Mouse (Mus musculus): Measurements from ENCODE around the gene Htr5a.

Htr5a gene

DNA sequence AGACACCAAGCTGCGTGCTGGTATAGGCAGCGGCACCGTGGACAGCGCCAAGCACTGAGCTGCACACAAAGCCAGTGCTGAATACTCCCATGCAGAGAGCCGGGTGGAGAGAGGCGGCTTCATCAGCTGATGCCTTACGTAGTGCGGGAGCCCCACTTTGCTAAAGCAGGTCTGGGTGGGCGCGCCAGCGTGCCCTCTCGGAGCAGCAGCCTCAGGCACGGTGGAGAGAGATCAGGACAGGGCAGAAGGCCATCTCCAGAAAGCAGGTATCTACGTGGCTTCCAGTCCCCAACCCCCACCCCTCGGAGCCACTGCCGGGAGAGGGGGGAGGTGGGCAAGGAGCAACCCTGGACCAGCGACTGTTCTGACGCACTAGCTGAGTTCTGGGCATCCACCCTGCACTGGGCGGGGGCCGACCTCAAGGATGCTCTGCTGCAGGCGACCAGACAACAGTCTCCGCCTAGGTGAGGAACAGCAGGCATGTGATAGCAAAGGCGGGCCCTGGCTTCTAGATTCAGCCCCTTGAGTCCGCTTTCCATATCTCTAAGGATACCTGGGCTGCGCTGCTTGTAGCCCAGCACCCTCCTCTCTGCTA, at the start of gene Htr5a:
TSS of gene Htr5a (plus strand) at position 449 of the 595 bp plus-strand sequence.
- DNase-seq (ENCODE audit: low read depth) = no peak

DNA sequence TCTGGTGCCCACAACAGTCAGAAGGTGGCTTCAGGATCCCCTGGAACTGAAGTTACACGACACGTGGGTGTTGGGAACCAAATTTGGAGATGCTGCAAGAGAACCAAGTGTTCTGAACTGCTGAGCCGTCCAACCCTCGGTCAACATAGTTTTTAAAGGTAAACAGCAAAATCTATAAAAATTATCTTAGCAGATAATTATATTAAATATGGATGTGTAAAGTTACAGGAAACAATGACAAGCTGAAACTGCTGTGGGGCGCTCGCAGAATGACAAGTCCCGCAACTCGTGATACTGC, 49.8 kb upstream of the Htr5a start:
- no peak for DNase-seq (ENCODE audit: low read depth)

DNA sequence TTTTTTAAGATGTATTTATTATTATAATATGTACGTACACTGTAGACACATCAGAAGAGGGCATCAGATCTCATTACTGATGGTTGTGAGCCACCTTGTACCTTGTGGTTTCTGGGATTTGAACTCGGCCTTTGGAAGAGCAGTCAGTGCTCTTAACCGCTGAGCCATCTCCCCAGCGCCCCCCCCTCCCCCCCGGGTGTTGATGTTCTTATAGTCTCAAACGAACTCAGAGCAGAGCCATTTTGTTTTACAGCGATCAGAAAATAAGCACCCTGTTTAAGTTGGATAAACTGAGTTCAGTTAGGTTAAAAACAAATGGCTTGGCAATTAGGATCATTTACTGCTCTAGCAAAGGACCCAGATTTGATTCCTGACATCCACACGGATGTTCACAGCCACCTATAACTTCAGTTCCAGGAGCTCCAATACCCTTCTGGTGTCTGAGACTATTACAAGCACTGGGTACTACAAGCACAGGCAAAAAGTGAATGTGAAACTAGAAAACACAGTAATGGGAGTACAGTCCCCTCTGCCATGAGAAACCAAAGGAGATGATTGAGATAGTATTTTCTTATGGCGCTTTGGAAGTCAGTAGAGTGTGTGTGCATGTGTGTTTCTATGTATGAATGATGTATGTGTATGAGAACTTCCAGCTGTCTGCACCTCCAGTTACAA, 49.3 kb upstream of the Htr5a start:
- no peak for DNase-seq (ENCODE audit: low read depth)

DNA sequence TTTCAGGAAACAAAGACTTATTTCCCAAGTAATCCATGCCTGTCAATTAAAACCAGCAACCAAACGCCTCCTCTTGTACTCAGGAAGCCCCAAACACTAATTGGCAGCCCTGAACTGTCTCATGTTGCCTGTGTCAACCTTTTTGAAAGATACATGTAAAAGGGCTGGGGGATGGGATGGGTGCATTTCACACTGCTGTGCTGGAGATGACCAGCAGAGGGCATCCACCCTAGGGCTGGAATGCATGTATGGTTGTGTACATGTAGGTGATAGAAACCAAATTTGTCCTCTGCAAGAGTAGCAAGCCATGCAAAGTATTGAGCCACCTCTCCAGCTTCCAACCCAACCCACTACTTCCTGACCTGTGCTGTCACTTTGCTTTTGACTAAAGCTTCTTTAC, 48.0 kb upstream of the Htr5a start:
- peak; percentile 33 for DNase-seq (ENCODE audit: low read depth)

GRCm38 (mm10) chr5:27814282-27814681, 27.7 kb upstream of the Htr5a start:
- DNase-seq (ENCODE audit: low read depth) = no peak

- DNase-seq (ENCODE audit: low read depth) = no peak
Measured at GRCm38 (mm10) chr5:27818840-27819672, 22.9 kb upstream of the Htr5a start.

DNA sequence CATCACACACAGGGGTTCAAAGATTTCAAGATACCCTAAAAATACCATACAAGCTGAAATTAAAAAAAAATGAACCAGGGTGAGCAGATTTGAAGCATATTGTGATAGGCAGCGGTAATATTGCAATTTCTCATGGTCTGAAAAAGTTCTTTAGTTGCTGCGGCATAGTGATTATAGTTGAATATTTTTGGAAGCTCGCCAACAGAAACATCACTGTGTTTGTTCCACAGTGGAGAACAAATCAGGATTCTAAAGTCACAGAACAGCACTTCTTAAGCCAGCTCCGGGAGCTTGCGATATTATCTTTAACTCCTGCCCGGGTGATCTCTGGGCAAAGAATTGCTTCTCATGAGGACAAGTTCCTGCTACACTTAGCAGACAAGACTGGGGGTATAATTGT, 20.8 kb upstream of the Htr5a start:
- DNase-seq (ENCODE audit: low read depth) = no peak

DNA sequence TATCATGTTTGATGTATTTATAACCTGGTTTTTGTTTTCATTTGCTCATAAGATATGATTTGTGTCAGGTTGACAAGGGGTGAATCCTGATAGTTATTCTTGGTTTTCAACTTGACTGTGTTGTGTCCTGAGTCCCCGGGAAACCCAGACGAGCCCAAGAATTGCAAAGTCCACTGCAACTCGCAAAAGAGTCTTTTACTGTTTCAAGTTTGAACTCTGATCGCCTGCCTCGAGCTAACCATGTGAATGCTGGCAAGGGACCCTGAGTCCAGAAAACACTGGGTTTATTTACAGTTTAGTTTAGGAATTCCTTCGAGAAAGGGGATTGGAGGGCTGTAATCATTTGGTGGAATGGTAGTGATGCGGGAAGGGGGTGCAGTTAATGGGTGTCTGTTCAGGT, 14.0 kb upstream of the Htr5a start:
- DNase-seq (ENCODE audit: low read depth) = no peak

DNA sequence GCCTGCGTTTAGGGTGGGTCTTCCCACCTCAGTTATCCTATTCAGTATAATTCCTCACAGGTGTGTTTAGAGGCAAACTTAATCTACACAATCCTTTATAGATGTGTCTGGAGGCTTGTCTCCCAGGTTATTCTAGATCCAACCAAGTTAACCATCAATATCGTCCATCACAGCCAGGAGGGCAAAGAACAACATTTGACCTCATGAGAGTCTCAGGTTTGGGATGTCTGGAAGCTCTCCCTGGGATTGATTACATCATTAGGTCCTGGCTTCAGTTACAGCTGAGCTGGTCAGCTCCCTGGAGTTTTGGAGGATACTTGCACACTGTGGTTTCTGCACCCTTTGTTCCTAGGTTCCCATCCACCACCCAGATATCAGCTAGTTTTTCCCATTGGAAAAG, 6.9 kb upstream of the Htr5a start:
- no peak for DNase-seq (ENCODE audit: low read depth)

- DNase-seq (ENCODE audit: low read depth) = no peak
Measured at GRCm38 (mm10) chr5:27838061-27838460, 3.9 kb upstream of the Htr5a start.

DNA sequence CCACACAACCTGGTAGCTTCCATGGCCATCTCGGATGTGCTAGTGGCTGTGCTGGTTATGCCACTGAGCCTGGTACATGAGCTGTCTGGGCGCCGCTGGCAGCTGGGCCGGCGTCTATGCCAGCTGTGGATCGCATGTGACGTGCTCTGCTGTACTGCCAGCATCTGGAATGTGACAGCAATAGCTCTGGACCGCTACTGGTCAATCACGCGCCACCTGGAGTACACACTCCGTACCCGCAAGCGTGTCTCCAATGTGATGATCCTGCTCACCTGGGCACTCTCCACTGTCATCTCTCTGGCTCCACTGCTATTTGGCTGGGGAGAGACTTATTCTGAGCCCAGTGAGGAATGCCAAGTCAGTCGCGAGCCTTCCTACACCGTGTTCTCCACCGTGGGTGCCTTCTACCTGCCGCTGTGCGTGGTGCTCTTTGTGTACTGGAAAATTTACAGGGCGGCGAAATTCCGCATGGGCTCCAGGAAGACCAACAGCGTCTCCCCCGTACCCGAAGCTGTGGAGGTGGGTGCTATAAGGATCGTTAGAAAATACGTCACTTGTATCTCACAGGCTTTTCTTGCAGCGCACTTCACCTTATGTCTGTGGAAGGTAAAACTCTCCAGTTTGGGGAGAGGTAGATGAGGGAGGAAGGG, 847 bp downstream of the Htr5a start:
- DNase-seq (ENCODE audit: low read depth) = no peak

DNA sequence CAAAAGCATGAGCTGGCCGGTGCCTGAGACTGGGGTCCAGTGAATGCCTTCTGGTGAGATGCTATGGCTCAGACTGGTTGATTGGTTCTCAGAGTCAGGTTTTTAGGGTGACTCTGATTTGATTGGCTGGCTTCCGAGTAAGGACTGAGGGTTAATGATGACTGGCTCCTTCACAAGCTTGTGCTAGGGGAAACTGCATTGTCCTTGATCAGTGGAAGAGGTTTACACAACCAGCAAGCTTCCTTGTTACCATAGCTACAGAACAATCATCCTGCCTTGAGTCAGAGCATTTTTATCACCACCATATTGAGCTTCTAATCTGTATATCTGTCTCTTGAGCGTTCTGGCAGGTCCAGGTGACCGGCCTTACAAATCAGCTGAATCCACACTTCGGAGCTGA, 5.0 kb downstream of the Htr5a start:
- no peak for DNase-seq (ENCODE audit: low read depth)

DNA sequence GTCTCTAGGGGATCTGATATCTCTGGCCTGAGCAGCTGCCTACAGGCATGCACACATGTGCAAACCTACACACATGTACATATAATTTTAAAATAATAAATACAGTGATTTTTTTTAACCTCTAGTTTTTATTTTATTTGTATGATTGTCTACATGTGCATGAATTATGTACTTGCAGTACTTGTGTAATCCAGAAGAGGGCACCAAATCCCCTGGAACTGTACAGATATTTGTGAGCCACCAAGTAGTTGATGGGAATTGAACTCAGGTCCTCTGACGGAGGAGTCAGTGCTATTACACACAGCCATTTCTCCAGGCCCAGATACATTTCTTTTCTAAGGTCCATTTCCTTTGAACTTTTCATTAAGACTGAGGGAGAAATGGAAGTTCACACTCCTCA, 12.3 kb downstream of the Htr5a start:
- no peak for DNase-seq (ENCODE audit: low read depth)

- no peak for DNase-seq (ENCODE audit: low read depth)
Measured at GRCm38 (mm10) chr5:27855726-27856125, 13.8 kb downstream of the Htr5a start.

DNA sequence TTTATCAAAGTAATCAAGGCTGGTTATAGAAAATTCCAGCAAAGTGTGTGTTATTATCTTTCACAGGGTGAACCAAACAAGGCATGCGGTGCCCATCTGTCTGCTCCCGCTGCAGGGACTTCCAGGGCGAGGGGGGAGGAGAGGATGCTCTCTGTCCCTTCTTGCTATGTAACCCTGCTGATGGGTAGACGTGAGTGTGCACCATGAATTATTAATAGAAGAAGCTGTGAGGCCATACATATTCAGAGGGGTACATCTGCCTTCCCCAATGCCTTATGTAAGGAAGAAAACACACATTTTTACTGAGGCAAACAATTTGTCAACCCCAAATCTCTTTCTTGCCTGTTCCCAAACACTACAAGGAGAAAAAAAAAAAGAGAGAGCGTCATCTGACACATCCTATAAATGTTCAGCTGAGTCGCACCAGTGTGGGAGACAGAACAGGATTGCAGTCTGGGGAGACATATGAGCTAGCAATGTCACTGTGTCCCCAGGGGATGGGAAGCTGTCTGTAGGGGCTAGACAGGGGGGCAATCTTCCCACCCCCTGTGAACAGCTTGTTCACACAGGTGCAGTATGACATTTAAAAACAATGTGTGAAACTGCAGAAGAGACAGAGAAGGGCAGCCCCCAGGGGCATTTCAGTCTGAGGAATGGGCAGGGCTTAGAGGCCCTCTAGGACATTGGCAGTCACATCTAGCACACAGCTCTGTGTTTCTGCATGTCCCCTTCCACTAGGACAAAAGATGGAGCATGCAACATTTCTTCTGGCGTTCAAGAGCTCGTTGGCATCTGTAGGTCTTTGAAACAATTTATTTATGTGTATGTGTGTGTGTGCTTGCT, 31.5 kb downstream of the Htr5a start:
- DNase-seq (ENCODE audit: low read depth) = no peak

- no peak for DNase-seq (ENCODE audit: low read depth)
Measured at GRCm38 (mm10) chr5:27874211-27874610, 32.3 kb downstream of the Htr5a start.

- no peak for DNase-seq (ENCODE audit: low read depth)
Measured at GRCm38 (mm10) chr5:27875341-27876105, 33.6 kb downstream of the Htr5a start.

DNA sequence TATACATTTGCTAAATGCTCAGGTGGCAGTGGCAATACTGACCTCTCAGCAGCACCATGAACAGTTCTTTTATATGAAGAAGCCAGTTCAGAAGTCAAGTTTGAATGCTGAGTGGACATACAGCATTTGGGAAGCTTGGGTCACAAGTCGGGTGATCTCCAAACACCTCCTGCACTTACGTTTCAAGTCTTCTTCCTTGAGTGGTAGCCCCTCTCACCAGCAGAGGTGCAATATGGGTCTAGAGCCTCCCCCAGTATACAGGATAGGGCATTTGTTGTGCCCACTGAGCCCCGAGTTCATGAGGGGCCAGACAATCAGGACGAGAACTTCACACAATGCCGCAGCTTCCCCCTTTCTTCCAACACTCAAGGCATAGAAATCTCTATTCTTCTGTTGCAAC, 36.4 kb downstream of the Htr5a start:
- no peak for DNase-seq (ENCODE audit: low read depth)

DNA sequence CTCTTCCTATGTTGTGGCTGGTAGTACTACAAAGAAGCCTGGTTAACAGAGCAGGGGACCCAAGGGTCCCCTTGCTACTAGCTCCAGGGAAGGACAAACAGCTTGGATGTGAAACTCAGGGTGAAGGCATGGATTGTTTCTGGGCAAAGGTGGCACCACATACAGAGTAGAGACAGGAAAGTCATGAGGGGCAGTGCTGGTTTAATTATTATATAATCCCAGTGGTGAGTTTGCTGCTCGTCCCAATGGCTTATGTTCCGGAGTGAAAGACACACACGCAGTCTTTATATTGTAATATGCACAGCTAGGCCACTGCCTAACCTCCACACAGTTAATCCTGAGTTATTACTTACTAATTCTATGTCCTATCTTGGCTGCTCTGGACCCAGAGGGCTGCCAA, 37.8 kb downstream of the Htr5a start:
- DNase-seq (ENCODE audit: low read depth) = no peak

GRCm38 (mm10) chr5:27880329-27881036, 38.5 kb downstream of the Htr5a start:
- DNase-seq (ENCODE audit: low read depth) = no peak

DNA sequence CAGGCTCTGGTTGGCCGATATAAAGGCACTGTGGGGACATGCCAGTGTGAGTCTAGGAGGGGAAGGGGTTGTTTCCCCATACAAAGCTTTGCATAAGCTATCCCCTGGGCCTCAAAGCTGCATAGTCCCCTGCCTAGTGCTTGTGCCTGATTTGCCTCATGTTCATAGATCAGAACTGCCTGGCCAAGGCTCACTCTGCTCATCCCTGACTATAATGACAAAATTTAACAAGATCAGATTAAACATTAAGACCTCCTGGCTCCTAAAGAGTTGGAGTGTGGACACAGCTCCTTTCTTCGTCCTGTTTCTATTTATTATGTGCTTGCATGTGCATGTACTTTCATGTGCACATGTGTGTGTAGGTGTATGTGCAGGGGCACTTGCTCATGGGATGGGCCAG, 39.3 kb downstream of the Htr5a start:
- no peak for DNase-seq (ENCODE audit: low read depth)

Measured in fibroblast of lung, adult 2 months (primary cell).